Mouse (Mus musculus) adrenal gland, adult 10 weeks (tissue): Measurements from ENCODE around the gene Emc3. TPM values are rescaled to one million over a fixed set of nuclear protein-coding genes. Genes with fewer than 3 reads are reported as not detected.

Source experiments
- polyA plus RNA-seq: library from polyadenylated mRNA; stranded (reverse); fragments of 350-450 nt; fragmentation: Illumina TruSeq; extraction: RNeasy Lipid Tissue Mini Kit (QIAGEN cat#74804); gene quantifications from one replicate; pipeline ENCODE4 v1.2.3, GENCODE M21; 2014; ENCODE audit warnings: low read depth, low replicate concordance

Gene Emc3
- polyA plus RNA-seq, result 166 TPM

GRCm38 (mm10) chr6:113530932-113531839 lies at the start of gene Emc3, which contains the start of gene Fancd2:
TSS of gene Emc3 (minus strand) at chr6:113531652.
TSS of gene Fancd2 (plus strand) at chr6:113531682.

GRCm38 (mm10) chr6:113501388-113502084 lies 29.9 kb downstream of the Emc3 start, which contains the start of gene Prrt3:
TSS of gene Prrt3 (minus strand) at chr6:113501931.

GRCm38 (mm10) chr6:113483100-113483615 lies 48.3 kb downstream of the Emc3 start, which contains the start of gene Creld1:
TSS of gene Creld1 (plus strand) at chr6:113483297.

GRCm38 (mm10) chr6:113471297-113471936 lies 60.0 kb downstream of the Emc3 start, which contains the start of gene Il17rc:
TSS of gene Il17rc (plus strand) at chr6:113471427.

Other genes starting within 250 kb of the Emc3 start
- 0.52 TPM for gene Cpne9, start 249.3 kb downstream of the Emc3 start, polyA plus RNA-seq
- 3.6 TPM for gene Brpf1, start 224.5 kb downstream of the Emc3 start, polyA plus RNA-seq
- 2.2 TPM for gene Ogg1, start 204.7 kb downstream of the Emc3 start, polyA plus RNA-seq
- 34.8 TPM for gene Camk1, start 187.7 kb downstream of the Emc3 start, polyA plus RNA-seq
- 2.0 TPM for gene Tada3, start 153.8 kb downstream of the Emc3 start, polyA plus RNA-seq
- gene Arpc4, start 153.5 kb downstream of the Emc3 start, polyA plus RNA-seq, result 86.1 TPM
- 0.58 TPM for gene Ttll3, start 142.4 kb downstream of the Emc3 start, polyA plus RNA-seq
- not detected for gene Rpusd3, start 112.3 kb downstream of the Emc3 start, polyA plus RNA-seq
- 20.4 TPM for gene Cidec, start 95.9 kb downstream of the Emc3 start, polyA plus RNA-seq
- 26.1 TPM for gene Jagn1, start 89.1 kb downstream of the Emc3 start, polyA plus RNA-seq
- not detected for gene Il17re, start 73.2 kb downstream of the Emc3 start, polyA plus RNA-seq
- 0.99 TPM for gene Il17rc, start 60.2 kb downstream of the Emc3 start, polyA plus RNA-seq
- 6.1 TPM for gene Creld1, start 48.4 kb downstream of the Emc3 start, polyA plus RNA-seq
- gene Prrt3, start 29.7 kb downstream of the Emc3 start, polyA plus RNA-seq, result not detected
- gene Fancd2, start within 50 bp of the Emc3 start, polyA plus RNA-seq, result 0.82 TPM
- gene Fancd2os, start 69.1 kb upstream of the Emc3 start, polyA plus RNA-seq, result not detected
- 81.6 TPM for gene Brk1, start 73.1 kb upstream of the Emc3 start, polyA plus RNA-seq
- 38.0 TPM for gene Vhl, start 92.3 kb upstream of the Emc3 start, polyA plus RNA-seq
- gene Irak2, start 106.8 kb upstream of the Emc3 start, polyA plus RNA-seq, result 3.8 TPM
- gene Tatdn2, start 165.4 kb upstream of the Emc3 start, polyA plus RNA-seq, result 16.3 TPM
- not detected for gene Ghrl, start 188.2 kb upstream of the Emc3 start, polyA plus RNA-seq
- gene Sec13, start 209.1 kb upstream of the Emc3 start, polyA plus RNA-seq, result 25.6 TPM